Mouse (Mus musculus) ES-Bruce4 (cell line): ENCODE results near the gene Ccnf. TPM values are rescaled to one million over a fixed set of nuclear protein-coding genes. Genes with fewer than 3 reads are reported as not detected.

Source experiments
- H3K27ac ChIP-seq: 2 replicates; pipeline ENCODE4 v1.5.1; 2012; ENCODE audit warnings: low read length, inconsistent platforms; ENCODE audit not compliant: insufficient read depth
- H3K27me3 ChIP-seq: 2 replicates; pipeline ENCODE4 v1.6.1; 2012; ENCODE audit warnings: mild to moderate bottlenecking, low read length, inconsistent platforms; ENCODE audit not compliant: control insufficient read depth, poor library complexity, insufficient read depth, severe bottlenecking
- H3K36me3 ChIP-seq: 2 replicates; pipeline ENCODE4 v1.6.1; 2012; ENCODE audit warnings: inconsistent platforms, mild to moderate bottlenecking, low read length, moderate library complexity; ENCODE audit not compliant: control insufficient read depth, poor library complexity, insufficient read depth, severe bottlenecking
- H3K4me1 ChIP-seq: one replicate; pipeline ENCODE4 v1.8.1; 2011; ENCODE audit warnings: low read length; ENCODE audit not compliant: control insufficient read depth, insufficient read depth
- H3K4me3 ChIP-seq: 2 replicates; pipeline ENCODE4 v1.5.1; 2011; ENCODE audit warnings: low read depth, mild to moderate bottlenecking, low read length
- H3K9ac ChIP-seq: 2 replicates; pipeline ENCODE4 v1.6.1; 2012; ENCODE audit warnings: low read depth, mild to moderate bottlenecking, inconsistent platforms; ENCODE audit not compliant: poor library complexity, severe bottlenecking
- H3K9me3 ChIP-seq: replicated peaks from 2 replicates; pipeline ENCODE4 v1.6.1; 2012; ENCODE audit warnings: mild to moderate bottlenecking, low read length, inconsistent platforms; ENCODE audit not compliant: control insufficient read depth, poor library complexity, insufficient read depth, severe bottlenecking
- CTCF ChIP-seq: IDR thresholded peaks from one replicate; pipeline ENCODE4 v1.8.1; 2011; ENCODE audit warnings: low read depth, low read length
- EP300 ChIP-seq: IDR thresholded peaks from 2 replicates; pipeline ENCODE4 v1.6.1; 2011; ENCODE audit warnings: low read depth, low read length; ENCODE audit not compliant: insufficient read depth
- POLR2A ChIP-seq: IDR thresholded peaks from one replicate; pipeline ENCODE4 v1.8.1; 2011; ENCODE audit warnings: low read length; ENCODE audit not compliant: insufficient read depth
- polyA plus RNA-seq: library from polyadenylated mRNA; stranded (reverse); fragments of >200 nt; gene quantifications from 2 replicates; pipeline ENCODE4 v1.2.4, GENCODE M21; 2011; ENCODE audit warnings: low read depth; ENCODE audit not compliant: missing spikeins, insufficient read depth, insufficient read length

Gene Ccnf
- polyA plus RNA-seq, 1 experiment: 133 TPM

DNA sequence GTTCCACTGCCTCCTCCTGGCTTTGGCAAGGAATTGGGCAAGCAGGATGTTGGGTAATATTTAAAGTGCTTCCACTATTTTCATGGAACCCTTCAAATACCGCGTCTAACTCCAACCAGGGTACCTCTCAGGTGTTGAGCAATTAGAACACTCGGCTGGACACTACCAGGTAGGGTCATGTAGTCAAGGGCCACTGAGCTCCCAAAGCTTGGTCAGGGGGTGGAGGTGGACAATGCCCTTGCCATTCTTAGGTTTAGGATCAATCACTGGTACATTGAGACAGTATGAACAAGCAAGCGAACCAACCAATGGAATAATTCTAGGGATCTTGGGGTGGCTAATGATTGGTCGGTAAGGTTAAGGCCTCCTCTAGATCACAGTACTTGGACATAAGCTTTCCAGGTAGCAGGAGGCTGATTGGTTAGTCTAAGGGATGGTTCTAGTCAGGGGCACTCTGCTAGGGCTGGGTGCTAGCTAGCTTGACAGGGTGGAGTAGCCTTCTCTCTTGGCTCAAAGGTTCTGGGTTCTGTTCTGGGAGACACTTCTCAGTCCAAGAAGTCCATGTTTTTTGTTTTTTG, 38.8 kb downstream of the Ccnf start:
- Histone ChIP-seq H3K4me3 (peak overlapping the region; percentile 75), H3K36me3 (peaks cover 10% of the 10 kb centered on the region; the same call in 1 of the 2 replicates), H3K27ac (no peak overlapping the region), H3K9me3 (no peaks in the 10 kb centered on the region), H3K4me1 (peaks cover 6% of the 10 kb centered on the region), H3K27me3 (no peaks in the 10 kb centered on the region), H3K9ac (no peak overlapping the region)
- no peak for TF ChIP-seq EP300
- no peak for TF ChIP-seq CTCF
- TF ChIP-seq POLR2A: no peak

DNA sequence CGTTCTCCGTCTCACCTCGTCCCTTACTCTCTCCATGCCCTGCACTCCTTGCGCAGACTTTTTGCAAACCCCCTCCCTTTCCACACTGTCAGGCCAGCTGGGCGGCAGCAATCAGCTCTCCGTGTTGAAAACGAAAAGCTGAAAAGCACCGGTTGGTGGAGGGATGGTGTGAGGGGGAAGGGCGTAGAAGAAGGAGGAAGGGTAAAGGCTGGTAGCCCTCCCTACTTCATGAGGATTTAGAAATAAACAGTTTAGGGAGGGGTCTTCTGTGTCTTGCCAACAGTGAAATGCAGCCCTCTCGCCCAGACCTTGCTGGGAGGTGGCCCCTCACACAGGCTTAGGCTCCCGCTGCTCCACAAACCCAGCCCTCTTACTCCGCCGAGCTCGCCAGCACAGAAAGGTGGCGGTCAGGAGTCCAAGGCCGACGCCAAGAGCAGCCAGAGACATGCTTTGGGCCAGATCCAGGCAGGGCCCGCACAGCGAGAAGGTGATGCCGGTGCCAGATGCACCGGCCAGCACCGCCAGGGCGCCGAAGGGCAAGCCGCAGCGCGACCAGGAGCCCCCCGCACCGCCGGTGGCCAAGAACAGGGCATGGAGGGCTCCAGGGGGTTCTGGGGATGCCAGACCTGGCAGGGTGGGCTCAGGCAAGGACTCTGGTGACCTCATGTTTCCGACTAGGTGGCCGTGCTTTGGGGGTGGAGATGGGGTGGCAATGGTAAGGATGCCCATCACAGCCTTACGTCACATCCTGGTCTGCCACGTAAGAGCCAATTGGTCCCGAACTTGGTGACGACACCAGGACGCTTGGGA, 39.4 kb downstream of the Ccnf start:
- Histone ChIP-seq H3K36me3 (peaks cover 10% of the 10 kb centered on the region; the same call in 1 of the 2 replicates), H3K4me3 (peak overlapping the region; percentile 75), H3K27ac (no peak overlapping the region), H3K4me1 (peaks cover 6% of the 10 kb centered on the region), H3K9me3 (no peaks in the 10 kb centered on the region), H3K27me3 (no peaks in the 10 kb centered on the region), H3K9ac (peak overlapping the region; percentile 54)
- TF ChIP-seq CTCF: no peak
- no peak for TF ChIP-seq EP300
- no peak for TF ChIP-seq POLR2A

DNA sequence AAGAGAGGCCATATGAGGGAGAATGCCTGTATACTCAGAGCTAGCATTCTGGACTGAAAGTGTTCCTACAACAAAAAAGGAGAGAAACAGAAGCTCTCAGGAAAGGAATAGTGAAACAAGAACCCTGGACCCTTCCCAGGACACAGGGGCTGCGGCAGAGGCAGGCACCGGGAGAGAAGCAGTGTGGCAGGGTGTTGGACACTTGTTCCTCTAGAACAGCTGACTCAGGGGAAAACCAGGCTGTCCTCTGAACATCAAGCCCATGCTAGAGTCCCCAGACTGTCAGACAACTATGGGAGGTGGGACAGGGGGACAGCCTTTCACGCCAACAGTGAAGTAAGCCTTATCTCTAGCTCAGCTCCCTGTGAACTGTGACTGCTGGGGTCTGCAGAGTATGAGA, 40.7 kb downstream of the Ccnf start:
- TF ChIP-seq CTCF (no peak), EP300 (no peak), POLR2A (no peak)
- Histone ChIP-seq H3K27ac (no peak overlapping the region), H3K4me1 (peaks cover 3% of the 10 kb centered on the region), H3K9me3 (no peaks in the 10 kb centered on the region), H3K4me3 (no peak overlapping the region), H3K27me3 (no peaks in the 10 kb centered on the region), H3K9ac (no peak overlapping the region), H3K36me3 (peaks cover 4% of the 10 kb centered on the region; the same call in 1 of the 2 replicates)

DNA sequence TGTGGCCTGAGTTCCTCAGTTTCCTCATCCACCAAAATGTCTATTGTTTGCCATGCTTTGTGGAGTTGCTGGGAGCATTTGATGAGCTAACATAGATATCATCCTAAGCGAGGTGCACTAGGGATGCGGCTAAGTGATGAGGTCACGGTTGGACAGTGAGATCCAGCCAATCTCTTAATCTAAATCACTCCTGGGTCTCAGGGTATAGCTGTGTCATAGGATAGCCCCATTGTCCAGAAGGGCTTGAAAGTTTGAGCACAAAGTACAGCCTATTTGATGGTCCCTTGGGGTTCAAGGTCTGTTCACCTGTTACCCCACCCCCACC, 41.4 kb downstream of the Ccnf start:
- Histone ChIP-seq H3K9me3 (no peaks in the 10 kb centered on the region), H3K4me1 (peaks cover 3% of the 10 kb centered on the region), H3K9ac (no peak overlapping the region), H3K4me3 (no peak overlapping the region), H3K27ac (no peak overlapping the region), H3K36me3 (no peaks in the 10 kb centered on the region), H3K27me3 (no peaks in the 10 kb centered on the region)
- TF ChIP-seq EP300 (no peak), CTCF (no peak), POLR2A (no peak)

DNA sequence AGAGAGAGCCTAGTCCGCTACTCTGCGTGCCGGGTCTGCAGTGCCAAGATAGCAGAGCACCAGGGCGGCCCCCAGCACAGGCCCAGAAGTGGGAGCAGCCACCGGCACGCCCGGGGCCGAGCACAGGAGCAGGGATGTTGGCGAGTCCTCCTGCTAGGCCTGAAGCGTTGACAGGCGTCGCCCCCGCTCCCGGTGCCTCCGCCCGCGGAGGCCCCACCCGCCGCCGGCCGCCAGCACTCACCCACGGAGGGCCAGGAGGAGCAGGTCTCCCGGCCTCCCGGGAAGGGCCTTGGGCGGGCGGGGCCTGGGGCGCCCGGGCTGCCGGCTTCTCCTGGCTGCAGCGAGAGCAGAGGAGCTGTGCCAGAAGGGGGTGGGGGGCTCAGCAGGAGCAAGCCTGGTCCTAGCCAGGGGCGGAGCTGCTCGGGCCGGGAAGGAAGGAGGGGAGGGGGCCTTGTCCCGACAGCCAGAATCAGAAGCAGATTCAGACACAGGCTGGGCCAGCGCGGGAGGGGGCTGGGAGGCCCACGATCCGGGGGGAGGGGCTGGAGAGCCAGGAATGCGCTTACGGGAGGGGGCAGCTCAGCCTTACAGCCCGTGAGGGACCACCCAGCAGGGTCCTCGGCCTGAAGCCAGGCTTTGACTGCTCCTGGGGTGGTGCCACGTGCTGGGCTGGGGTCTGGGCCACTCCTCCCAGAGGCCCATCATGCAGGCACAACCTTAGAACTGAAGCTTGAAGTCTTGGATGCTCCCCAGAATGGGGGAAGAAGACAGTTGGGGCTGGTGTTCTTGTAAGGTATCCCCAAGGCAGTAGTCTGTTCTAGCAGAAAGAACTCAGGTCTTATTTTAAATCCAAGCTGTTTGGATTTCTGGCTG, 42.0 kb downstream of the Ccnf start, which contains the start of gene Ntn3:
TSS of gene Ntn3 (minus strand) at position 489 of the 873 bp plus-strand sequence.
- Histone ChIP-seq H3K27ac (no peak within 1 kb of the TSS), H3K9ac (peak within 1 kb of the TSS; percentile 47), H3K27me3 (no peaks in the 10 kb centered on the region), H3K9me3 (no peaks in the 10 kb centered on the region), H3K4me1 (peaks cover 3% of the 10 kb centered on the region), H3K4me3 (peak within 1 kb of the TSS; percentile 40), H3K36me3 (no peaks in the 10 kb centered on the region)
- TF ChIP-seq EP300: no peak
- TF ChIP-seq CTCF: no peak
- TF ChIP-seq POLR2A: no peak
